In genomic region chr11:101972651-101973050, GRCm38 (mm10) we compare ENCODE assay signal across 19 mouse cellular contexts. TPM values are rescaled to one million over a fixed set of nuclear protein-coding genes. Genes with fewer than 3 reads are reported as not detected.
"Had no signal": no experiment of that assay in that cellular context is flagged by ENCODE, and none has a peak within 500 bp of the region (broad histone marks: within the 10 kb centered on the region; RNA-seq: fewer than 3 reads in every experiment).

No protein-coding gene starts in this region.

- H3K4me3 ChIP-seq: midbrain, embryonic 13.5 days; myocyte; neural tube, embryonic 15.5 days had no signal

- H3K36me3 ChIP-seq: midbrain, embryonic 13.5 days; neural tube, embryonic 15.5 days had no signal

- ATAC-seq: intestine, postnatal 0 days; midbrain, embryonic 13.5 days had no signal

- H3K27ac ChIP-seq: midbrain, embryonic 13.5 days; neural tube, embryonic 15.5 days; stomach, postnatal 0 days had no signal

- H3K9ac ChIP-seq: midbrain, embryonic 13.5 days; neural tube, embryonic 15.5 days had no signal

- H3K4me2 ChIP-seq: midbrain, embryonic 13.5 days; neural tube, embryonic 15.5 days had no signal

- DNase-seq: kidney, adult 8-10 months; kidney, postnatal 36 days; layer of hippocampus, adult 9-11 months; right cerebral cortex, adult 18-20 months; right cerebral cortex, postnatal 25 days; thymus, postnatal 4 days had no signal

- H3K9me3 ChIP-seq: midbrain, embryonic 13.5 days; neural tube, embryonic 15.5 days had no signal

RNA-seq across cellular contexts. Expression of gene Sost, which starts 5.8 kb away (rescaled TPM):
- polyA plus RNA-seq: intestine, postnatal 0 days; liver, embryonic 16.5 days; neural tube, embryonic 11.5 days had no signal

RNA-seq across cellular contexts. Expression of gene Cfap97d1, which starts 11.4 kb away (rescaled TPM):
- total RNA-seq: layer of hippocampus, adult 18-20 months; left cerebral cortex, postnatal 36 days; midbrain, postnatal 0 days had no signal
- polyA plus RNA-seq: intestine, postnatal 0 days; kidney, embryonic 16.5 days; limb, embryonic 14.5 days; liver, embryonic 16.5 days; lung, embryonic 16.5 days; midbrain, embryonic 13.5 days; midbrain, postnatal 0 days; myocyte; neural tube, embryonic 11.5 days; neural tube, embryonic 15.5 days; stomach, postnatal 0 days had no signal
